Mouse (Mus musculus) thymus, postnatal 4 days (tissue): ENCODE data around the gene Cdc42ep5.
A peak's percentile ranks its signal among the peaks of the same experiment; 100 is the strongest.
"Not testable (repeated sequence)": the region's sequence is repeated elsewhere in the genome, so short reads cannot be mapped to it uniquely, and the experiment has no call there.

ENCODE experiments used
- DNase-seq: peaks from one replicate; pipeline ENCODE4 v3.0.0; 2021

The Cdc42ep5 gene

DNA sequence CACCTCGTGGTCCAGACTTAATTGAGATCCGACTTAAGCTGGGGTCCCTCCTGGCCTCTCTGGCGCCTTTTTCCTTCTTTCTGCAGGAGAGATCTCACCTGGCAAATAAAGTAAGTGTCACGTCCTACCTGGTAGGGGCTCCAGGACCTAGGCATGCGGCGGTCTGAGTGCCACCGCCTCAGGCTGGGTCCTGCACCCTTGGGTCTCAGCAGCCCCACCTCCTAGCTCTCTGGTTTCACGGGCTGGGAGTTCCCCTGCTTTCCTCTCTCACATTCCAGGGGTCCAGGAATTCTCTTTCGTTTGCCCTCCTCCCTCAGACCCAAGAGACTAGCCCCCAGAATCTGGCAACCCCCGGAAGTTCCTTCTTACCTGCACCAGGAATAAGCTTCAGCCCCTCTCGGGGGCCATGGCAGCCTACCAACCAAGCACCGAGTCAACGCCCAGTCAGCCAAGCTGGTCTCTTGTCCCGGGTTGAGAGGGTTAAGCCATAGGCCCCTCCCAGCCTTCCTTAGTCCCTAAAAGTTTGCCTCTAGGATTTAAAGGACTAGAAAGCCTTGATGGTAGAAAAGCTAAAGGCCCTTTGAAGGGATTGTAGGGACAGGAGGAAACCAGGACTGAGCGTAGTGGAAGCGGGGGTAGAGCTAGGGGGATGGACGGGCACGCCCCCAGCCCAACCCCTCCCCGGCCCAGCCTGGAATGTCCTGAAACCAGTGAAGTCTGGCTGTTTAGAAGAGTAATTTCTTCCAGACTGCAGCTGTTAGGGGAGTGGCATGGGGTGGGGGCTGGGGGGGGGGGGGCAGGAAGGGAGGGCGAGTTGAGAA is at the start of gene Cdc42ep5:
TSS of gene Cdc42ep5 (minus strand) at position 771 of the 821 bp plus-strand sequence.
- no peak for DNase-seq

- DNase-seq: not testable (repeated sequence)
These were observed 48.8 kb upstream of the Cdc42ep5 start for GRCm38 (mm10) chr7:4213436-4213835.

DNA sequence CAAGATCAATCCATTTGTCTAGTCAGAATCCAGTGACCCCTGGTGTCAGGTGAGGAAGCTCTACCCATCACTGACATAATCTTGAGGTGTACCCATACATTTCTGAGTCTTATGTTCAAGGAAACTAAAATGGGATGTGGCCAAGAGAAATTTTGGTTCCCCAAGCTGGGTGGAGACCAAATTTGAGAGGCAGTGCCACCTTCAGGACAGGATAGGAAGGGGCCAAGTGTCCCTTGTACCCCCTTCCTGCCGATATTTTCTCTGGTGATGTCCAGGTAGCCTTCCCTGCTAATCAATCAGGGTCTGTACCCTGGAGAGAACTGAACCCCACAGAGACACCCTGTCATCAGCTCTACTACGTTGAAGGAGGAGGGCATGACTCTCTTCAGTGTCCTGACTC is 44.0 kb upstream of the Cdc42ep5 start:
- DNase-seq: no peak

GRCm38 (mm10) chr7:4207126-4207525 is 42.5 kb upstream of the Cdc42ep5 start:
- DNase-seq: no peak

GRCm38 (mm10) chr7:4178438-4178837 is 13.8 kb upstream of the Cdc42ep5 start:
- peak; percentile 18 for DNase-seq

DNA sequence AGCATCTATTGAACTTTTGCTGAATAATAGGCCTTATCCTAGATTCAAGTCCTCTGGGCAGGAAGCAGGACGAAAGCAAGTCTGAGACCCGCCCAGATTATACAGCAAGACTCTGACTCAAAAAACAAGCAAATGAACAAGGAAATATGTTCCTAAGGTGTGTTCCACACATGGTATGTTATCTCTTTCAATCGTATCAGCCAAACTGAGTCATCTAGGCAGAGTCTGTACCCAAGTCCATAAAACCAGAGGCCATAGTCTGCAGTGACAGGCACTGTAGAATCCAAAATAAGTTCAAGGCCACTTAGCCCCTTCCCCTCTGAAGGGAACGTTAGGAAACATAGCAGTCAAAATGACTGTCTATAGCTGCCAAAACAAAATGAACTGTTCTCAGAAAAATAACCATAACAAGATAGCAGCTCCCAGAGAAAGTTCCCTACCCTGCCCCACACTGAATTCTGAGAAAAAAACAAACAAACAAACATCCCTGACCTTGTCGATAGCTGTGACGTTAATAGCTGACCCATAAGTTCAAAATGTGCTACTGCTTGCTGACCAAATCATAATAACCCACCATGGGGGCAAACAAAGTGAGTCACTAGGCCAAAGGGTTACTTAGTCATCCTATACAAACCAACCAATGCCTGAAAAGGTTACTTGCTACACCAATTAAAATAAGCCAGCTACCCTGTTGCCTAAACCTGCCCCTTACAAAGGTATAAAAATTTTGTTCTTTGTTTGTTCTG is 5.7 kb upstream of the Cdc42ep5 start:
- no peak for DNase-seq

GRCm38 (mm10) chr7:4167098-4167497 is 2.4 kb upstream of the Cdc42ep5 start:
- no peak for DNase-seq

GRCm38 (mm10) chr7:4165286-4165685 is 626 bp upstream of the Cdc42ep5 start:
- DNase-seq: no peak

DNA sequence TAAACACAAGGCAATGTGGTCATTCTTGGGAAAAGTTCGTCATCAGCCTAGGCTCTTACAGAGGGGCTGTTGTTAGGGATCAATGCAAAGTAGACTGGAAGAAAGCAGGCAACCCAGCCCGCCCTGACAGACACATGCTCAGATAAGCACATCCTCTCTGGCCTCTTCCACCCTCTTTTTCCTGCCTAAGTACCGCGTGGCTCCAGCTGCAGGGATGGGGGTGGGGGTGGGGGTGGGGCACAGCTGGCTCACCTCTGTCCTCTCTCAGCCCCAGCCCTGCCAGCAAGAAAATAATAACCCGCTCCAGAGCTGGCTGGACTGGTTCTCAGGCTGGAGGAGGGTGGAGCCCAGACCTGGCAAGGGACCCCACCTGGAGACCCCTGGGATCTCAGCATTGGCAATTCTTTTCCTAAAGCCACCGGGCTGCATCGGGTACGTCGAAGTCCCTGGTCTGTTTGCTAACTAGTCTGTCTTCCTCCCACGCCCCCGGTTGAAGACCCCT is 1.0 kb downstream of the Cdc42ep5 start:
- DNase-seq: no peak

DNA sequence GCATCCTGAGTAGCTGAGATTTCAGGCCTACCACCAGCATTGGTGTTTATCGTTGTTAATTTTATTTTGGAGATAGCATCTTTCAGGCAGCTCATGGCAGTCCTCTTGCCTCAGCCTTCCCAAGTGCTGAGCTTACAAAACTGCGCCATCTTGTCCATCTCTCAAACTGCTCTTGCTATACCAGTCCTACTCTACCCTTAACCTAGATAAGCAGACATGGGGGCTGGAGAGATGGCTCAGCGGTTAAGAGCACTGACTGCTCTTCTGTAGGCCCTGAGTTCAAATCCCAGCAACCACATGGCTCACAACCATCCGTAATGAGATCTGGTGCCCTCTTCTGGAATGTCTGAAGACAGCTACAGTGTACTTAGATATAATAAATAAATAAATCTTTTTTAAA is 3.1 kb downstream of the Cdc42ep5 start:
- DNase-seq: not testable (repeated sequence)

DNA sequence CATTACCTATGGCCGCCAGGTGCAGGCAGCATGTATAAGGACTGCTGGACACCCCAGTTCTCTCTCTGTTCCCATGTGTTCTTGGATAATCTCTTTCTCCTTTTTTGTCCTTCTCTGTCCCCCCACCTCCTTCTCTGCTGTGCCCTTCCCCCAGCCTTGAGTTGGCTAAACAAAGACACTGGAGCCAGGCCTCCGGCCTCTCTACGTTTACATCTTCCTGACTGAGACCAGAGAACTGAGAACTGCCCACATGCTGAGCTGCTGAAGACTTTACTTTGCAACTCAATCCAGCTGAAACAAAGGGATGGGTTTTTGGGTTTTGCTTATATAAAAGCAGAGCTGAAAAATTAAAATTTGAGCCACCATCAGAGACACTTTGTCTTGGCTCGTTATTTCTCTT is 9.7 kb downstream of the Cdc42ep5 start:
- DNase-seq: no peak

DNA sequence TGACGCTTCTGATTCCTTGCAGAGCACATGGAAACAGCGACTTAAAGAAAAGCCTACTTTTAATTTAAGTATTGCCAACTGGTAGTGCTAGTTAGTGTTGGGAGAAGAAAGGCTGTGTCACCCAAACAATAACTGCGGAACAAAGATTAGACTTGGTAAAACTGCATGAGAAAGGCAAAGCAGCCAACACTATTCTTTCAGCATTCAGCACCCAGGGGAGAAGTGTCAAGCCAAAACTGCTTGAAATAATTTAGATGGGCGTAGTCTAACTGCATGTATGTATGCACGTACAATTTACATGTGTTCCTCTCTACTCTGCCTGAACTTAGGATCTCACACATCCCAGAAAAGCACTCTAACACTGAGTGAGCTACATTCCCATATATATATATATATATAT is 10.3 kb downstream of the Cdc42ep5 start:
- DNase-seq: no peak

DNA sequence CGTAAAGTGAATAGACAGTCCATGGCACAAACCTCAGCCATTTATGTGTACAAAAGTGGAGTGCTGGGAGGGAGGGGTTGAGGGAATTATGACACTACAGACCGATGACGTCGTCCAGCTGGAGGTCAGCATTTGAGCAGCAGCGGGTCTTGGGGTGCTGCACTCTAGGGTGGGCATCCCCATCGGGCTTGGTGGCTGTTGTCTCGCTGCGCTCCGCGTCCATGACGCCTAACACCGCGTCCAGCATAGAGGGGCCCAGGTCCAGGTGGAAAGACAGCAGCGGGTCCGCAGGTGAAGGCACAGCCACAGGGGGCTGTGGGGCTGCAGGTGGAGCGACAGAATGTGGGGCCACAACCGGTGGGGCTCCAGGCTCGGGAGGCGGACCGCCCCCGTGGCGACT is 13.4 kb downstream of the Cdc42ep5 start:
- no peak for DNase-seq

DNA sequence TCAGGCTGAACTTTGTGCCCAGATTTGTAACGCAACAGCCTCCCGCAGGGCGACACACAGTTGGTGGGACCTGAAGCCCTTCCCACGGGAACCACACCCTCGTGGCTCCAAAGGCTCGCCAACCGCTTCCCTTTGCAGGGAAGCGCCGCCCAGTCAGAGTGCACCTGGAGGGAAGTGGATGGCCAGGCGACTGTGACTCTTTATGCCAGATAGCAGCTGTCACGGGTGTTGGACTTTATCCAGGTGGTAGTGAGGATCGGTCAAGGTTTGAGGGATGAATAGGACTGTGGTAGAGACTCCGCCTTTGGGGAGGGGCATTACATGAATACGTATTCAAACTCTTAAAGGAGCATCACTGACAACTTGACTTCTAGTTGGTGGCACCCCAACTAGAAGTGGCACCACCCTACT is 13.8 kb downstream of the Cdc42ep5 start:
- DNase-seq: no peak

GRCm38 (mm10) chr7:4150059-4150541 is 14.6 kb downstream of the Cdc42ep5 start, which contains the start of gene Leng9:
TSS of gene Leng9 (minus strand) at chr7:4150374.
- DNase-seq: peak; percentile 66

- DNase-seq: peak; percentile 79
These were observed 15.2 kb downstream of the Cdc42ep5 start for GRCm38 (mm10) chr7:4149209-4150054.

GRCm38 (mm10) chr7:4148341-4149208 is 16.1 kb downstream of the Cdc42ep5 start:
- DNase-seq: no peak

DNA sequence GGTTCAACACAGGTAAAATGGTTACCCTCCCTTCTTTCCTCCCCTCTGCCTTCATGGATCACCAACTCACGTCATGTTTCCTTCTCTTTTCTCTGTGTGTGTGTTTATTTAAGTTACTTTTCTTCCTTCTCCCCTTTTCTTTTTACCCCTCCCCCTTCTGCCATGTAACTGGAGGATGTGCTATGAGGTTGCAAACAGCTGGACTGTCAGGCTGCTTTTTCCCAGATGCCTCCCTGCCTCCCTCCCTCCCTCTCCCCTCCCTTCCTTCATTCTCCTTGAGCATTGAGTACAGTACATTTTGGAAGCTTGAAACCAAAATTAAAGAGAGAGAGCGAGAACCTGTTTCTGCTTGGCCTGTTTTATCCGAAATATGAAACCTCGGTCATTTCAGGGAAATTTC is 16.8 kb downstream of the Cdc42ep5 start:
- DNase-seq: no peak

DNA sequence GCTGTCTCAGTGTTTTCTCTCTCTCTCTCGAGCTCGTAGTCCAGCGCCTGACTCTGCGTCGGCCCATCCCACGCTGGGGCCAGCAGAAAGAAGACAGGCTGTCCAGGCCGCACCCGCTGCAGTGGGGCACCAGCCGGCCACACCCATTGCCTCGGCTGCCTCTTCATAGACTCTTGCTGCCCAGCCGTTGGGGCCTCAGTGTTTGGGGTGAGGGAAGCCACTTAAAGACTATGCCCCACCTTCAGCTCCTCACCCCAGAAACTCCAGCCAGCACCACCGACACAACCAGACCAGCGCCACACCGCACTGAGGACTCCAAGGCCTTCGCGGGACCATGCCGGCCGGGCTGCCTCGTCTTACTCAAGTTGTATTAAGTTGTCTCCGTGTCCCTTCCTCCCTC is 17.3 kb downstream of the Cdc42ep5 start:
- peak; percentile 32 for DNase-seq

DNA sequence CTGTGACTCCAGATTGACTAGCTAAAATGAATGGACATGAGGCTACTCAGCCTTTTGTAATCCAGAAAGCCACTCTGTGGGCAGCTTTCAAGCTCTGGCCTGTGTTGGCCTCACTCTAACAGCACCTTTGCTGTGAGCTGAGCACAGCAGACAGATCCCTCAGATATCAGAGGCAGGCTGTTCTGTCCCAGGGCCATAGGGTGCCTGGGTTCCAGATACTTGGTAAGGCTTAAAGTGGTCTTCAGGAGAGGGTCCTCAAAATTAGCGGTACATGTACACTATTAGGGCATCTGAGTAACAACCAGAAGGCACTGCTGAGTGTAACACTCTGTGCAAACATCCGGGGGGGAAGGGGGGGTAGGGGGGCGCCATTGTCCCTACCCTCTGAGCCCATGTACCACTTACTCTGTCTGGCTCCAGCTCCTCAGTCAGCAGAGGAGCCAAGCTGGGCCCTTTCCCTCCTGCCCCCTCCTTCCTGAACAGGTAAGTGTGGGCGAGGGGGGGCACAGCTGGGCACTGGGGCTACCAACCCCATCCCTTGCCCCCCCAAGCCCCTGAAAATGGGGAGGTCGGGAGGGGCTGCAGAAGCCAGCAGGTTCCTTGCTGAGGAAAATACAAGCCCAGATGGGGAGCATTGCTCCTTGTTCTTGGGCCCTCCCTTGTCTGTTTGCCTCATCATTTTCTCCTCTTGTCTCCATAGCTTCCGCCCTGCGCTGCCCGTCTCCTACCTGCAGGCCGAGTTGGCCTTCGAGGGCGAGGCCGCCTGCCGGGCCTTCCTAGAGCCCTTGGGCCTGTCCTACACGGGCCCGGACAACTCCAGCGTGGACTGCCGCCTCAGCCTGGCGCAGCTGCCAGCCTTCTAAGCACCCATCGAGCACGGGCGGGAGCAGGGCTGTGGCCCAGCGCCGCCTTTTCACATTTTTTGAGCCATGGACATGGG is 18.1 kb downstream of the Cdc42ep5 start:
- no peak for DNase-seq
